17 mouse cellular contexts compared by ENCODE assay signal in genomic region chr4:52213363-52213762, GRCm38 (mm10).
DNase-seq lines count a peak whose midpoint lies in the region; ATAC-seq and TF ChIP-seq lines count a peak whose summit lies in the region.
"Had no signal": no experiment of that assay in that cellular context is flagged by ENCODE, and none has a peak within 500 bp of the region (broad histone marks: within the 10 kb centered on the region; RNA-seq: fewer than 3 reads in every experiment).

No protein-coding gene starts in this region.

- peak; percentile 41; the same call in 1 of the 2 replicates for ATAC-seq in lung, embryonic 14.5 days (ENCODE audit: insufficient read depth)
- peak; percentile 83; the same call in 1 of the 2 replicates for ATAC-seq in embryonic facial prominence, embryonic 11.5 days (replicated peaks; ENCODE audit: insufficient number of reproducible peaks, low FRiP score, low TSS enrichment, low read depth)
- peak; percentile 75; the same call in 1 of the 2 replicates for ATAC-seq in neural tube, embryonic 14.5 days (ENCODE audit: low read depth)
- ATAC-seq in kidney, embryonic 14.5 days (ENCODE audit: low FRiP score, low TSS enrichment): no peak
- ATAC-seq: activated CD4-positive, CD25-positive, alpha-beta regulatory T cell, adult 4 months; intestine, embryonic 16.5 days had no signal

- H3K27ac ChIP-seq in lung, embryonic 14.5 days (ENCODE audit: low read depth): no peak overlapping the region
- H3K27ac ChIP-seq in embryonic facial prominence, embryonic 11.5 days (replicated peaks; ENCODE audit: low read depth, low read length): no peak overlapping the region
- H3K27ac ChIP-seq in hindbrain, embryonic 10.5 days: no peak overlapping the region
- H3K27ac ChIP-seq in neural tube, embryonic 14.5 days (ENCODE audit: low read depth, low read length): no peak overlapping the region
- H3K27ac ChIP-seq in kidney, embryonic 14.5 days (ENCODE audit: low read depth, low read length): no peak overlapping the region
- H3K27ac ChIP-seq: heart, embryonic 10.5 days; limb, embryonic 13.5 days; stomach, embryonic 15.5 days had no signal

- no peak overlapping the region for H3K9ac ChIP-seq in lung, embryonic 14.5 days
- no peak overlapping the region for H3K9ac ChIP-seq in embryonic facial prominence, embryonic 11.5 days (replicated peaks; ENCODE audit: low read length)
- H3K9ac ChIP-seq in neural tube, embryonic 14.5 days (replicated peaks; ENCODE audit: low read depth, low read length): no peak overlapping the region
- no peak overlapping the region for H3K9ac ChIP-seq in kidney, embryonic 14.5 days (ENCODE audit: low read depth, low read length)
- H3K9ac ChIP-seq: limb, embryonic 13.5 days; stomach, embryonic 15.5 days had no signal

- TF ChIP-seq POLR2A in lung, adult 2 months (IDR thresholded peaks at IDR 0.05; ENCODE audit: borderline replicate concordance, extremely low read depth, low read depth, low read length): no peak

- H3K4me2 ChIP-seq in lung, embryonic 14.5 days: no peak overlapping the region
- no peak overlapping the region for H3K4me2 ChIP-seq in embryonic facial prominence, embryonic 11.5 days (ENCODE audit: low read depth, low read length)
- H3K4me2 ChIP-seq in neural tube, embryonic 14.5 days (ENCODE audit: low read depth, low read length): no peak overlapping the region
- no peak overlapping the region for H3K4me2 ChIP-seq in kidney, embryonic 14.5 days (replicated peaks; ENCODE audit: low read depth, low read length)
- H3K4me2 ChIP-seq: limb, embryonic 13.5 days; midbrain, embryonic 11.5 days; stomach, embryonic 15.5 days had no signal

- H3K36me3 ChIP-seq in lung, embryonic 14.5 days (ENCODE audit: insufficient read depth): no peaks in the 10 kb centered on the region
- H3K36me3 ChIP-seq in embryonic facial prominence, embryonic 11.5 days (replicated peaks; ENCODE audit: control insufficient read depth, insufficient read depth, low read depth, low read length): no peaks in the 10 kb centered on the region
- H3K36me3 ChIP-seq in hindbrain, embryonic 10.5 days: no peaks in the 10 kb centered on the region
- H3K36me3 ChIP-seq in neural tube, embryonic 14.5 days (ENCODE audit: control insufficient read depth, insufficient read depth, low read length): no peaks in the 10 kb centered on the region
- H3K36me3 ChIP-seq in kidney, embryonic 14.5 days (ENCODE audit: control insufficient read depth, insufficient read depth, low read length): no peaks in the 10 kb centered on the region
- H3K36me3 ChIP-seq: heart, embryonic 10.5 days; limb, embryonic 13.5 days; stomach, embryonic 15.5 days had no signal

- no peaks in the 10 kb centered on the region for H3K9me3 ChIP-seq in lung, embryonic 14.5 days (ENCODE audit: low read depth, low read length)
- H3K9me3 ChIP-seq in embryonic facial prominence, embryonic 11.5 days (replicated peaks; ENCODE audit: control insufficient read depth, low read length): no peaks in the 10 kb centered on the region
- no peaks in the 10 kb centered on the region for H3K9me3 ChIP-seq in hindbrain, embryonic 10.5 days
- H3K9me3 ChIP-seq in neural tube, embryonic 14.5 days (ENCODE audit: control insufficient read depth, low read length): no peaks in the 10 kb centered on the region
- H3K9me3 ChIP-seq in kidney, embryonic 14.5 days (ENCODE audit: control insufficient read depth, low read length): no peaks in the 10 kb centered on the region
- H3K9me3 ChIP-seq: heart, embryonic 10.5 days; limb, embryonic 13.5 days; stomach, embryonic 15.5 days had no signal

- no peak overlapping the region for H3K4me3 ChIP-seq in lung, embryonic 14.5 days (ENCODE audit: low read depth, low read length)
- no peak overlapping the region for H3K4me3 ChIP-seq in lung, adult 2 months (replicated peaks; ENCODE audit: extremely low read depth, low read depth, low read length)
- no peak overlapping the region for H3K4me3 ChIP-seq in embryonic facial prominence, embryonic 11.5 days (ENCODE audit: low read depth, low read length)
- H3K4me3 ChIP-seq in hindbrain, embryonic 10.5 days: no peak overlapping the region
- no peak overlapping the region for H3K4me3 ChIP-seq in neural tube, embryonic 14.5 days (ENCODE audit: low read depth, low read length)
- no peak overlapping the region for H3K4me3 ChIP-seq in kidney, embryonic 14.5 days (ENCODE audit: low read length)
- H3K4me3 ChIP-seq: heart, embryonic 10.5 days; limb, embryonic 13.5 days; stomach, embryonic 15.5 days had no signal

- no peak for TF ChIP-seq CTCF in lung, embryonic 14.5 days (IDR thresholded peaks at IDR 0.05; ENCODE audit: low read depth)
- no peak for TF ChIP-seq CTCF in lung, adult 2 months (IDR thresholded peaks at IDR 0.05; ENCODE audit: insufficient read depth, low read length)

- H3K27me3 ChIP-seq in lung, embryonic 14.5 days (ENCODE audit: insufficient read depth, low read length): no peaks in the 10 kb centered on the region
- no peaks in the 10 kb centered on the region for H3K27me3 ChIP-seq in embryonic facial prominence, embryonic 11.5 days (ENCODE audit: control insufficient read depth, insufficient read depth, low read length)
- no peaks in the 10 kb centered on the region for H3K27me3 ChIP-seq in hindbrain, embryonic 10.5 days (ENCODE audit: insufficient read depth, poor library complexity, severe bottlenecking)
- H3K27me3 ChIP-seq in neural tube, embryonic 14.5 days (ENCODE audit: control insufficient read depth, insufficient read depth, low read length): no peaks in the 10 kb centered on the region
- H3K27me3 ChIP-seq in kidney, embryonic 14.5 days (ENCODE audit: control insufficient read depth, insufficient read depth, low read length): no peaks in the 10 kb centered on the region
- H3K27me3 ChIP-seq: limb, embryonic 13.5 days; stomach, embryonic 15.5 days had no signal

- no peaks in the 10 kb centered on the region for H3K4me1 ChIP-seq in lung, embryonic 14.5 days (ENCODE audit: insufficient read depth)
- no peaks in the 10 kb centered on the region for H3K4me1 ChIP-seq in lung, adult 2 months (ENCODE audit: control insufficient read depth, insufficient read depth, low read length)
- H3K4me1 ChIP-seq in embryonic facial prominence, embryonic 11.5 days (ENCODE audit: control insufficient read depth, insufficient read depth, low read length): no peaks in the 10 kb centered on the region
- H3K4me1 ChIP-seq in hindbrain, embryonic 10.5 days (replicated peaks): 0 out of 2 replicates have a peak, but pooled peaks cover 7% of the 10 kb centered on the region
- 0 out of 2 replicates have a peak, but pooled peaks cover 4% of the 10 kb centered on the region for H3K4me1 ChIP-seq in neural tube, embryonic 14.5 days (ENCODE audit: control insufficient read depth, insufficient read depth, low read length)
- H3K4me1 ChIP-seq in kidney, embryonic 14.5 days (ENCODE audit: control insufficient read depth, insufficient read depth, low read length): no peaks in the 10 kb centered on the region
- H3K4me1 ChIP-seq: heart, embryonic 10.5 days; limb, embryonic 13.5 days; stomach, embryonic 15.5 days had no signal

- 63% methylated on average over 3 of the region's 3 CpGs for WGBS in lung, embryonic 14.5 days
- WGBS in lung, adult 2 months: 61% methylated on average over 3 of the region's 3 CpGs
- 48% methylated on average over 3 of the region's 3 CpGs for WGBS in embryonic facial prominence, embryonic 11.5 days
- 57% methylated on average over 3 of the region's 3 CpGs for WGBS in hindbrain, embryonic 10.5 days
- WGBS in neural tube, embryonic 14.5 days: 19% methylated on average over 3 of the region's 3 CpGs
- 74% methylated on average over 3 of the region's 3 CpGs for WGBS in kidney, embryonic 14.5 days

- DNase-seq in lung, embryonic 14.5 days: no peak
- no peak for DNase-seq in lung, adult 2 months
- DNase-seq in embryonic facial prominence, embryonic 11.5 days (ENCODE audit: low spot score): peak; percentile 18
- DNase-seq in hindbrain, embryonic 10.5 days (ENCODE audit: low spot score): peak; percentile 6
- no peak for DNase-seq in kidney, adult 11 months
- DNase-seq: cerebellum, adult 9-10 months; kidney, postnatal 4 days; lung, postnatal 10 days; thymus, postnatal 36 days had no signal

Comparison
In these comparisons a context has a peak if more than half of its experiments do, and no peak if none do; other contexts are left out.
1. DNase-seq: peak in embryonic facial prominence, embryonic 11.5 days (single experiment) and hindbrain, embryonic 10.5 days (single experiment); none in lung, embryonic 14.5 days (single experiment), lung, adult 2 months (single experiment) and kidney, adult 11 months (single experiment).